Mouse (Mus musculus) heart, embryonic 16.5 days (tissue): ENCODE results near the gene Aqp11. TPM values are rescaled to one million over a fixed set of nuclear protein-coding genes. Genes with fewer than 3 reads are reported as not detected.

Source experiments
- ATAC-seq: fragments of 200-750 bp; cut with Nextera tagmentation; replicated peaks from 2 replicates; pipeline ENCODE4 v1.8.0; 2017; ENCODE audit warnings: moderate number of reproducible peaks; ENCODE audit not compliant: insufficient read depth, low FRiP score; ENCODE audit errors: extremely low read depth
- H3K27ac ChIP-seq: fragments of 300-500 bp; sonication (generic); 2 replicates; pipeline ENCODE4 v1.5.1; 2014; ENCODE audit warnings: mild to moderate bottlenecking, low read length, control low read depth, moderate library complexity
- H3K27me3 ChIP-seq: fragments of 300-500 bp; sonication (generic); 2 replicates; pipeline ENCODE4 v1.6.1; 2014; ENCODE audit warnings: low read length, mixed read lengths; ENCODE audit not compliant: control insufficient read depth, insufficient read depth
- H3K36me3 ChIP-seq: fragments of 300-500 bp; sonication (generic); 2 replicates; pipeline ENCODE4 v1.6.1; 2014; ENCODE audit not compliant: control insufficient read depth, insufficient read depth
- H3K4me1 ChIP-seq: fragments of 300-500 bp; sonication (generic); 2 replicates; pipeline ENCODE4 v1.6.1; 2014; ENCODE audit warnings: low read length, mixed read lengths; ENCODE audit not compliant: control insufficient read depth, insufficient read depth
- H3K4me2 ChIP-seq: fragments of 300-500 bp; sonication (generic); 2 replicates; pipeline ENCODE4 v1.6.1; 2014; ENCODE audit warnings: low read depth, mild to moderate bottlenecking, control low read depth, low read length
- H3K4me3 ChIP-seq: fragments of 300-500 bp; sonication (generic); 2 replicates; pipeline ENCODE4 v1.5.1; 2014; ENCODE audit warnings: mild to moderate bottlenecking, control low read depth, low read length
- H3K9ac ChIP-seq: fragments of 300-500 bp; sonication (generic); 2 replicates; pipeline ENCODE4 v1.6.1; 2014; ENCODE audit warnings: low read length, control low read depth
- H3K9me3 ChIP-seq: fragments of 300-500 bp; sonication (generic); replicated peaks from 2 replicates; pipeline ENCODE4 v1.6.1; 2016; ENCODE audit warnings: low read length; ENCODE audit not compliant: control insufficient read depth
- WGBS: fragments of 180-500 bp; shearing (Covaris S2); extraction: QIAGEN DNeasy Blood & Tissue Kit; methylation state at CpG from one replicate; pipeline ENCODE4 v1.1.7; 2014; 5-methylcytosine and 5-hydroxymethylcytosine counted together
- polyA plus RNA-seq: library from polyadenylated mRNA; unstranded; fragments of >200 nt; fragmentation: Nextera tagmentation; extraction: Ambion mirVana; gene quantifications from 2 replicates; pipeline ENCODE4 v1.2.1, GENCODE M21; 2015

Gene Aqp11
- polyA plus RNA-seq, 1 experiment from 2014 or later = 22.6 TPM

GRCm38 (mm10) chr7:97748527-97749206, 10.6 kb upstream of the Aqp11 start:
- Histone ChIP-seq H3K9me3 (no peaks in the 10 kb centered on the region), H3K4me2 (peak overlapping the region; percentile 68), H3K4me3 (peak overlapping the region; percentile 37), H3K4me1 (peaks cover 2% of the 10 kb centered on the region; the same call in 1 of the 2 replicates), H3K27ac (peak overlapping the region; percentile 61), H3K36me3 (no peaks in the 10 kb centered on the region), H3K27me3 (no peaks in the 10 kb centered on the region), H3K9ac (peak overlapping the region; percentile 18; the same call in 1 of the 2 replicates)
- peak; percentile 33 for ATAC-seq
- WGBS = 52% methylated on average over 10 of the region's 10 CpGs

DNA sequence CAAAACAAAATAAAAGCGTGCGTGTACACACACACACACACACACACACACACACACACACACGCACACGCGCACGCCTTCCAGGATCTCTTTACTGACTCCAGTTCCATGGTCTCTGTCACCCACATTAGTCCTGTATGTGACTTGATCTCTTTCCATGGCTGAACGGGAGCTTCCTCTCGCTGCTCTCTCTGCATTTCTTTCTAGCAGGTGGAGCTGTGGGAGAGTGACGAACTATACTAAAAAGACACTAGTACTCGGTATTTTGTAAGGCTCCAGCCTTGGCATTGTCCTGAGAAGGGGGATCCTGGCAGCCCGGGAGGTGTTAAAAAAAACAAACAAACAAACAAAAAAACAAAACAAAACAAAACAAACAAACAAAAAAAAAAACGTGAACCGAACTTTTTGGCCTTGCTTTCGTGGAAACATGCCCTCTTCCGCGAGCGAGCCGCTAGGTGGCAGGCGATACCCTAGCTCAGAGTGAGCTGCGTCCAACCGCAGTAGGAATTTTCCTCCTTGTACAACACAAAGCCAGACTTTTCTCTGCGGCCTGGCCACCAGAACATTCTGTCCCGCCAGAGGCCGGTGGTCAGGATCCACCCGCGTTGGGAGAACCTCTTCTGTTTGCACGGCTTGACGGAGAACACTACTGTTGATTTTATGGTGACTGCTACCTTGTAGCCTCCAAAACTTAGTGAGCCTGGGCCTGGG, 9.9 kb upstream of the Aqp11 start:
- peak overlapping the region; percentile 54; the same call in 1 of the 2 replicates for H3K9ac ChIP-seq
- peak overlapping the region; percentile 68 for H3K4me2 ChIP-seq
- 24% methylated on average over 28 of the region's 28 CpGs for WGBS
- peak; percentile 53 for ATAC-seq
- H3K4me1 ChIP-seq = peaks cover 2% of the 10 kb centered on the region; the same call in 1 of the 2 replicates
- H3K36me3 ChIP-seq = no peaks in the 10 kb centered on the region
- no peaks in the 10 kb centered on the region for H3K27me3 ChIP-seq
- peak overlapping the region; percentile 26 for H3K4me3 ChIP-seq
- no peaks in the 10 kb centered on the region for H3K9me3 ChIP-seq
- H3K27ac ChIP-seq = no peak overlapping the region

GRCm38 (mm10) chr7:97747176-97747707, 9.2 kb upstream of the Aqp11 start:
- Histone ChIP-seq H3K36me3 (no peaks in the 10 kb centered on the region), H3K4me1 (peaks cover 2% of the 10 kb centered on the region; the same call in 1 of the 2 replicates), H3K9me3 (no peaks in the 10 kb centered on the region), H3K9ac (no peak overlapping the region), H3K27me3 (no peaks in the 10 kb centered on the region), H3K4me3 (no peak overlapping the region), H3K4me2 (no peak overlapping the region), H3K27ac (no peak overlapping the region)
- ATAC-seq = no peak
- 53% methylated on average over 4 of the region's 4 CpGs for WGBS

DNA sequence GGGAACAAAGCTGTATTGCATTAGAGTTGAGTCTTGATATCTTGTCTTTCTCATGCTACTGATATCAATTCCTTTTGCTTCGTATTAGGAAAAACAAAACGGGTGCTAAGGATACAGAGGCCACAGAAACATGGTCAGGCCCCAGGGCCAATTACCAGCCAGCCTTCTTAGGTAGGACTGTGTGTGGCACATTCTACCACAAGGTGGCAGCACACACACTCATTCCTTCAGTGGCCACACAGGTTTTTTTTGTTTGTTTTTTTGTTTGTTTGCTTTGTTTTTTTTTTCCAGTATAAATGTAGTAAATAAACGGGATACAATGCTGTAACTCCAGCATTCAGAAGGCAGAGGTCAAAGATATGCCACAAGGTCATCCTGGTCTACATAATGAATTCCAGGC, 7.2 kb upstream of the Aqp11 start:
- no peaks in the 10 kb centered on the region for H3K27me3 ChIP-seq
- ATAC-seq = no peak
- H3K4me3 ChIP-seq = no peak overlapping the region
- no peak overlapping the region for H3K27ac ChIP-seq
- H3K4me2 ChIP-seq = no peak overlapping the region
- no peak overlapping the region for H3K9ac ChIP-seq
- H3K36me3 ChIP-seq = no peaks in the 10 kb centered on the region
- no peaks in the 10 kb centered on the region for H3K9me3 ChIP-seq
- peaks cover 2% of the 10 kb centered on the region; the same call in 1 of the 2 replicates for H3K4me1 ChIP-seq
- WGBS = 8% methylated on average over 3 of the region's 3 CpGs

DNA sequence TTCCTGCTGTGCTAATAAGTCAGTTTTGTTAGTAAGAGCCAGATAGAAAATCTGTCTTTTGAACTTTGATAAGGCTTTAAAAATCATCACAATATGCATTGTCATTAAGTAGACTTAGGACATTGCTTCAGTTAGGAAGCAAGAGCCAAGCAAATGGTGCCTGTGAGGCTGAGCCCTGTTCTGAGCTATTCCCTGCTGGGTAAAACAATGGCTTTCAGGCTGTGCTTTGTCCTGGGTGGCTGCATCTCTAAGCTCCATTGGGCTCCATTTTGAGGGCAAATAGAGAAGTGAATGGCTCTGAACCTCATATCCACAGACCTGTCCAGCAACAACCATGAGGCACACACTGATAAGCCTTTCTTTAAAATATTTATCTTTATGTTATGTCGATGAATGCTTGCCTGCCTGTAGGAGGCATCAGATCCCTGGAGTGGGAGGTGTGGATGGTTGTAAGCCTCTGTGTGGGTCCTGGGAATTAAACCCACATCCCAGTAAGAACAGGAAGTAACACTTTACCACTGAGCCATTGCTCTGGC, 3.7 kb upstream of the Aqp11 start:
- WGBS = 48% methylated on average over 1 of the region's 1 CpGs
- no peaks in the 10 kb centered on the region for H3K36me3 ChIP-seq
- no peaks in the 10 kb centered on the region for H3K9me3 ChIP-seq
- H3K4me2 ChIP-seq = no peak overlapping the region
- H3K27me3 ChIP-seq = no peaks in the 10 kb centered on the region
- H3K4me1 ChIP-seq = peaks cover 6% of the 10 kb centered on the region; the same call in 1 of the 2 replicates
- no peak overlapping the region for H3K9ac ChIP-seq
- H3K4me3 ChIP-seq = no peak overlapping the region
- no peak overlapping the region for H3K27ac ChIP-seq
- ATAC-seq = no peak

DNA sequence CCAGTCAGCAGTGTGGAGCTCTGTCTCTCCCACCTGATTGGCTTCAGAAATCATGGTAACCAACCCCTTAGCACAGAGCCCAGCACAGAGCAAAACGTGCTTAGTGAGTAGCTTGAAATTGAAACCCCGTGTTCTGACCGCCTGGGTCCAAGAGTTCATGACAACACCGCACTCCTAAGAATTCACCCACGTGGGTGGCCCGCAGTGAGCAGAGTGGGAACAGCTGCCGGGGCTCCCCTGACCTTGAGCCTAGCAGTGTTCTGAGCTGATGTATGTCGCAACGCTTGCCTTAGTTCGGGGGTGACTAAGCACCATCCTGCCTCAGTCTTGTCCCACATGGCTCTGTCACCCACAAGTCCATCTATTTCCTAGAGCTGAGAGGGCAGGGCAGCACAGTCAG, 2.9 kb upstream of the Aqp11 start:
- Histone ChIP-seq H3K27ac (no peak overlapping the region), H3K36me3 (no peaks in the 10 kb centered on the region), H3K4me2 (no peak overlapping the region), H3K9ac (no peak overlapping the region), H3K4me3 (no peak overlapping the region), H3K27me3 (no peaks in the 10 kb centered on the region), H3K4me1 (peaks cover 6% of the 10 kb centered on the region; the same call in 1 of the 2 replicates), H3K9me3 (no peaks in the 10 kb centered on the region)
- WGBS = 66% methylated on average over 10 of the region's 10 CpGs
- no peak for ATAC-seq

GRCm38 (mm10) chr7:97737256-97737637, 842 bp downstream of the Aqp11 start:
- 7% methylated on average over 12 of the region's 12 CpGs for WGBS
- Histone ChIP-seq H3K36me3 (no peaks in the 10 kb centered on the region), H3K27ac (no peak overlapping the region), H3K4me1 (peaks cover 6% of the 10 kb centered on the region; the same call in 1 of the 2 replicates), H3K9me3 (no peaks in the 10 kb centered on the region), H3K4me3 (peak overlapping the region; percentile 75), H3K9ac (peak overlapping the region; percentile 78), H3K4me2 (peak overlapping the region; percentile 99), H3K27me3 (no peaks in the 10 kb centered on the region)
- ATAC-seq = no peak

- peaks cover 6% of the 10 kb centered on the region; the same call in 1 of the 2 replicates for H3K4me1 ChIP-seq
- no peaks in the 10 kb centered on the region for H3K36me3 ChIP-seq
- ATAC-seq = no peak
- H3K9me3 ChIP-seq = no peaks in the 10 kb centered on the region
- peak overlapping the region; percentile 34 for H3K4me3 ChIP-seq
- no peak overlapping the region for H3K4me2 ChIP-seq
- 67% methylated on average over 4 of the region's 4 CpGs for WGBS
- H3K9ac ChIP-seq = 0 out of 2 replicates have a peak overlapping the region, but pooled peaks have one; percentile 26
- no peaks in the 10 kb centered on the region for H3K27me3 ChIP-seq
- H3K27ac ChIP-seq = no peak overlapping the region
These were observed 2.1 kb downstream of the Aqp11 start for GRCm38 (mm10) chr7:97735886-97736420.
